Mouse (Mus musculus): ENCODE measurements around the gene Tgm1. TPM values are rescaled to one million over a fixed set of nuclear protein-coding genes. Genes with fewer than 3 reads are reported as not detected.

Tgm1 gene
- polyA plus RNA-seq, 1 experiment from 2014 or later = 1.7 TPM

GRCm38 (mm10) chr14:55743711-55744110 lies 30.0 kb upstream of the Tgm1 start:
- ATAC-seq (ENCODE audit: insufficient number of reproducible peaks, insufficient read depth, low FRiP score, low TSS enrichment) = peak; percentile 59; the same call in 1 of the 2 replicates
- H3K4me3 ChIP-seq = peak overlapping the region; percentile 17; the same call in 1 of the 2 replicates
- H3K4me1 ChIP-seq = peaks cover 27% of the 10 kb centered on the region
- H3K9me3 ChIP-seq = no peaks in the 10 kb centered on the region
- 20% methylated on average over 10 of the region's 10 CpGs for WGBS
- peak overlapping the region; percentile 36; the same call in 1 of the 2 replicates for H3K9ac ChIP-seq
- peak overlapping the region; percentile 33 for H3K4me2 ChIP-seq (replicated peaks)
- H3K36me3 ChIP-seq = peaks cover 25% of the 10 kb centered on the region
- H3K27me3 ChIP-seq = no peaks in the 10 kb centered on the region
- H3K27ac ChIP-seq = no peak overlapping the region

GRCm38 (mm10) chr14:55737086-55737687 lies 23.5 kb upstream of the Tgm1 start:
- no peak overlapping the region for H3K4me2 ChIP-seq (replicated peaks)
- ATAC-seq (ENCODE audit: insufficient number of reproducible peaks, insufficient read depth, low FRiP score, low TSS enrichment) = no peak
- H3K4me1 ChIP-seq = no peaks in the 10 kb centered on the region
- no peaks in the 10 kb centered on the region for H3K27me3 ChIP-seq
- no peak overlapping the region for H3K27ac ChIP-seq
- peaks cover 30% of the 10 kb centered on the region for H3K36me3 ChIP-seq
- 86% methylated on average over 9 of the region's 9 CpGs for WGBS
- H3K9ac ChIP-seq = no peak overlapping the region
- H3K4me3 ChIP-seq = no peak overlapping the region
- no peaks in the 10 kb centered on the region for H3K9me3 ChIP-seq

GRCm38 (mm10) chr14:55735758-55736157 lies 22.0 kb upstream of the Tgm1 start:
- no peaks in the 10 kb centered on the region for H3K27me3 ChIP-seq
- H3K4me3 ChIP-seq = no peak overlapping the region
- no peak overlapping the region for H3K4me2 ChIP-seq (replicated peaks)
- H3K27ac ChIP-seq = no peak overlapping the region
- no peak for ATAC-seq (ENCODE audit: insufficient number of reproducible peaks, insufficient read depth, low FRiP score, low TSS enrichment)
- 84% methylated on average over 4 of the region's 4 CpGs for WGBS
- no peaks in the 10 kb centered on the region for H3K9me3 ChIP-seq
- H3K36me3 ChIP-seq = peaks cover 24% of the 10 kb centered on the region
- H3K4me1 ChIP-seq = no peaks in the 10 kb centered on the region
- H3K9ac ChIP-seq = no peak overlapping the region

- no peak overlapping the region for H3K27ac ChIP-seq
These were observed 21.6 kb upstream of the Tgm1 start for GRCm38 (mm10) chr14:55735334-55735733.

GRCm38 (mm10) chr14:55734869-55735268 lies 21.1 kb upstream of the Tgm1 start:
- Histone ChIP-seq H3K36me3 (peaks cover 15% of the 10 kb centered on the region), H3K27ac (no peak overlapping the region), H3K4me3 (no peak overlapping the region), H3K4me2 (replicated peaks) (no peak overlapping the region), H3K4me1 (no peaks in the 10 kb centered on the region), H3K27me3 (no peaks in the 10 kb centered on the region), H3K9me3 (no peaks in the 10 kb centered on the region), H3K9ac (no peak overlapping the region)
- WGBS = 76% methylated on average over 7 of the region's 7 CpGs
- ATAC-seq (ENCODE audit: insufficient number of reproducible peaks, insufficient read depth, low FRiP score, low TSS enrichment) = no peak

More at GRCm38 (mm10) chr14:55735334-55735733, 21.6 kb upstream of the Tgm1 start:
- 61% methylated on average over 3 of the region's 3 CpGs for WGBS
- Histone ChIP-seq H3K36me3 (peaks cover 19% of the 10 kb centered on the region), H3K4me3 (no peak overlapping the region), H3K27me3 (no peaks in the 10 kb centered on the region), H3K4me2 (replicated peaks) (no peak overlapping the region), H3K9me3 (no peaks in the 10 kb centered on the region), H3K9ac (no peak overlapping the region), H3K4me1 (no peaks in the 10 kb centered on the region)
- ATAC-seq (ENCODE audit: insufficient number of reproducible peaks, insufficient read depth, low FRiP score, low TSS enrichment) = no peak

- H3K36me3 ChIP-seq = peaks cover 6% of the 10 kb centered on the region; the same call in 1 of the 2 replicates
- H3K4me1 ChIP-seq = no peaks in the 10 kb centered on the region
- H3K4me2 ChIP-seq (replicated peaks) = no peak overlapping the region
- ATAC-seq (ENCODE audit: insufficient number of reproducible peaks, insufficient read depth, low FRiP score, low TSS enrichment) = no peak
- no peaks in the 10 kb centered on the region for H3K9me3 ChIP-seq
- H3K9ac ChIP-seq = no peak overlapping the region
- WGBS = 78% methylated on average over 10 of the region's 10 CpGs
- H3K27me3 ChIP-seq = no peaks in the 10 kb centered on the region
- H3K27ac ChIP-seq = no peak overlapping the region
- H3K4me3 ChIP-seq = no peak overlapping the region
These were observed 20.2 kb upstream of the Tgm1 start for GRCm38 (mm10) chr14:55733889-55734288.

GRCm38 (mm10) chr14:55730531-55731032 lies 16.9 kb upstream of the Tgm1 start:
- Histone ChIP-seq H3K4me1 (no peaks in the 10 kb centered on the region), H3K4me2 (replicated peaks) (no peak overlapping the region), H3K27ac (no peak overlapping the region), H3K36me3 (no peaks in the 10 kb centered on the region), H3K27me3 (no peaks in the 10 kb centered on the region), H3K9ac (no peak overlapping the region), H3K4me3 (no peak overlapping the region), H3K9me3 (no peaks in the 10 kb centered on the region)
- no peak for ATAC-seq (ENCODE audit: insufficient number of reproducible peaks, insufficient read depth, low FRiP score, low TSS enrichment)
- 86% methylated on average over 7 of the region's 7 CpGs for WGBS

GRCm38 (mm10) chr14:55730116-55730515 lies 16.4 kb upstream of the Tgm1 start:
- Histone ChIP-seq H3K4me1 (no peaks in the 10 kb centered on the region), H3K9ac (no peak overlapping the region), H3K36me3 (no peaks in the 10 kb centered on the region), H3K4me3 (no peak overlapping the region), H3K9me3 (no peaks in the 10 kb centered on the region), H3K27me3 (no peaks in the 10 kb centered on the region), H3K4me2 (replicated peaks) (no peak overlapping the region), H3K27ac (no peak overlapping the region)
- no peak for ATAC-seq (ENCODE audit: insufficient number of reproducible peaks, insufficient read depth, low FRiP score, low TSS enrichment)
- 73% methylated on average over 7 of the region's 7 CpGs for WGBS

GRCm38 (mm10) chr14:55727889-55728685 lies 14.4 kb upstream of the Tgm1 start:
- no peak overlapping the region for H3K9ac ChIP-seq
- no peak for ATAC-seq (ENCODE audit: insufficient number of reproducible peaks, insufficient read depth, low FRiP score, low TSS enrichment)
- no peaks in the 10 kb centered on the region for H3K9me3 ChIP-seq
- H3K4me1 ChIP-seq = no peaks in the 10 kb centered on the region
- H3K4me3 ChIP-seq = no peak overlapping the region
- WGBS = 73% methylated on average over 8 of the region's 8 CpGs
- H3K27me3 ChIP-seq = no peaks in the 10 kb centered on the region
- H3K36me3 ChIP-seq = no peaks in the 10 kb centered on the region
- H3K4me2 ChIP-seq (replicated peaks) = no peak overlapping the region
- no peak overlapping the region for H3K27ac ChIP-seq

- ATAC-seq (ENCODE audit: insufficient number of reproducible peaks, insufficient read depth, low FRiP score, low TSS enrichment) = no peak
- H3K36me3 ChIP-seq = no peaks in the 10 kb centered on the region
- no peak overlapping the region for H3K9ac ChIP-seq
- H3K27ac ChIP-seq = no peak overlapping the region
- no peak overlapping the region for H3K4me3 ChIP-seq
- H3K27me3 ChIP-seq = no peaks in the 10 kb centered on the region
- H3K4me1 ChIP-seq = 0 out of 2 replicates have a peak, but pooled peaks cover 3% of the 10 kb centered on the region
- H3K4me2 ChIP-seq (replicated peaks) = no peak overlapping the region
- H3K9me3 ChIP-seq = no peaks in the 10 kb centered on the region
These were observed 12.5 kb upstream of the Tgm1 start for GRCm38 (mm10) chr14:55726261-55726660.

- 0 out of 2 replicates have a peak, but pooled peaks cover 4% of the 10 kb centered on the region for H3K4me1 ChIP-seq
- no peaks in the 10 kb centered on the region for H3K36me3 ChIP-seq
- H3K9ac ChIP-seq = no peak overlapping the region
- ATAC-seq (ENCODE audit: insufficient number of reproducible peaks, insufficient read depth, low FRiP score, low TSS enrichment) = no peak
- no peaks in the 10 kb centered on the region for H3K9me3 ChIP-seq
- no peak overlapping the region for H3K4me2 ChIP-seq (replicated peaks)
- no peak overlapping the region for H3K4me3 ChIP-seq
- WGBS = 67% methylated on average over 8 of the region's 8 CpGs
- H3K27me3 ChIP-seq = no peaks in the 10 kb centered on the region
- no peak overlapping the region for H3K27ac ChIP-seq
These were observed 10.7 kb upstream of the Tgm1 start for GRCm38 (mm10) chr14:55724411-55724871.

GRCm38 (mm10) chr14:55723433-55723832 lies 9.7 kb upstream of the Tgm1 start:
- 94% methylated on average over 7 of the region's 7 CpGs for WGBS
- H3K9me3 ChIP-seq = no peaks in the 10 kb centered on the region
- no peak overlapping the region for H3K4me2 ChIP-seq (replicated peaks)
- ATAC-seq (ENCODE audit: insufficient number of reproducible peaks, insufficient read depth, low FRiP score, low TSS enrichment) = no peak
- no peak overlapping the region for H3K4me3 ChIP-seq
- H3K4me1 ChIP-seq = 0 out of 2 replicates have a peak, but pooled peaks cover 4% of the 10 kb centered on the region
- H3K9ac ChIP-seq = no peak overlapping the region
- no peak overlapping the region for H3K27ac ChIP-seq
- H3K36me3 ChIP-seq = peaks cover 7% of the 10 kb centered on the region; the same call in 1 of the 2 replicates
- no peaks in the 10 kb centered on the region for H3K27me3 ChIP-seq
